Mouse (Mus musculus) kidney, postnatal 36 days (tissue): ENCODE results near the gene Etl4.
"Not testable (repeated sequence)": the region's sequence is repeated elsewhere in the genome, so short reads cannot be mapped to it uniquely, and the experiment has no call there.

Experiments used
- DNase-seq, 2 experiments: peaks; one replicate each; pipeline ENCODE4 v3.0.0; 2021 to 2022; ENCODE audit warnings: mixed read lengths in 2 of 2

Etl4 gene

DNA sequence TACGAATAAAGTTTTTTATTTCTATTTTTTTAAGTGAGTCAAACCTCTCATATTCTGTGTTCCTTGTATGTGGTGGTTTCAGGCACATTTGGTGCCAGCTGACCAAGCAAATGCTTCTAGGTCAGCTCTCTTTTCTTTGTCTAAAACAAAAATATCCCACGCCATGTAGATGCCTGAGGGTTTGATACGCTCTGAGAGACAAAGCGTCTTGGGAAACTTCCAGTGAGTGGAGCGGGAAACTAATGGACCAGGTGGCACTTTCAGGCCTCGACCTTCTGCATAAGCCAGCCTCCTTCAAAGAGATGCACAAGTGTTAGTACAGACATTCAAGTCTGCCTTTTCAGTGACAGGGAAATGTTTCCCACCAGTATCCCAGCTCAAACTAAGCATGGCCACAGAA lies 426.6 kb downstream of the Etl4 start:
- DNase-seq: peak in 1 of 2 experiments; percentile 13

DNA sequence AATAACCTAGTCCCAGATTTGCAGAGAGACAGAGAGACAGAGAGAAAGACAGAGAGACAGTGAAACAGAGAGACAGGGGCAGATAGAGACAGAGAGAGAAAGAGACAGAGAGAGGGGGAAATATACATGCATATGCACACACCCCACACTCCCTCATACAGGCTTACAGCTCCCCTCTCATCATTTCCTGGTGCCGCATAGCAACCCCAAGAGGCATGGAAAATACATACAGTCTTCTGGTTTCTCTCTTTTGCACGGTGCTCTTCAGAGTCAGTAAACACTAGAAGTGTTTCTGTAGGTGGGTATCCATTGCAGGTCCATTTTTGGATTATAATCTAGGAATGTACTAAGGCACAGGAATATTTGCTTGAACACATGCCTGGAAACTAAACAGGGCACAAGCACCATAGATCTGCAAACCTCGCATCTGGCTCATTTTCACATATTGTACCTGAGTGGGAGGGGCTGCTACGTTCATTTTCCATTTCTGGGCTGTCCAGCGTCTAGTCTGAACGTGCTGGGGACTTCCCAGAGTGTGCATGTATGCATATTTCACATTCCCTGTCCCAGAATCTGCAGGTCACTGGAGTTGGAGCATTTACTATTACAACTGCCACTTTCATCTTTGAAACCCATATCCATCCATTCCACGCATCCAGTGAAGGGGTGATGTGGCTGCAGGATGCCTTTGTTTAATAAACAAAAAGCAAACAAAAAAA lies 429.6 kb downstream of the Etl4 start:
- DNase-seq: no peak

DNA sequence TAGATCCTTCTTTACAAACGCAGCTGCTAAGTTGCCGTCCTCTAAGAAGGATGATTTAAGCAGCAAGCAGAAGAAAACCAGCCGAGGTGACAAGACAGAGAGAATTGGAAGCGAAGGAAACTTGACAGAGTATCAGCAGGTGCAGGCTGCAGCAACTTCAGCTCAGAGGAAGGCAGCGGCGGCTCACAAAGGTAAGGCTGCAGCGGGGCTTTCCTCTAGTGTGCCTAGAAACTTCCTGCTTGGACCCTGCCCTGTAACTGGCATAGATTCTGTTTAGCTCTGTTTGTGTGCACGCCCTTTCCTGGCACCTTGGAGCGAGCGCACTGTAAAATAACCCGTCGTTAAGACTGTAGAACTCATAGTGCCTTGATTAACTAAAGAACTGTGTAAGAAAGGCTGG lies 430.3 kb downstream of the Etl4 start:
- DNase-seq: peak; percentile 47 to 57

DNA sequence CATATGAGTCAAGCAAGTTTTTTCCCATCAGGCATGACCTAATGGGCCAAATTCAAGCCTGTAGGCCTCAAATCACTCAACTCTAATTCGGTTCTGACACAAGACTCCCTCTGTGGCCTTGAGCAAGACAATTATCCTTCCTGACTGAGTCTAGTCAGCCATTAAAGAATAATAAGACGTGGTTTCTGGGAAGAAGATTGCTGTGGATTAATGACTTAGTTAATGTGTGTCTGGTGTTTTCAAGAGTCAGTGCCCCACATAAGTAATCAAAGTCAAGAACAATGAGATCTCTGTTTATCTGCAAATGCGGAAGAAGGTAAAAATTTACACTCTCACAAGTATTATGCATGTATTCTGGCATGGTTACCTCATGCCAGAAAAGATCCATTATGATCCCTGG lies 437.3 kb downstream of the Etl4 start:
- DNase-seq: no peak

DNA sequence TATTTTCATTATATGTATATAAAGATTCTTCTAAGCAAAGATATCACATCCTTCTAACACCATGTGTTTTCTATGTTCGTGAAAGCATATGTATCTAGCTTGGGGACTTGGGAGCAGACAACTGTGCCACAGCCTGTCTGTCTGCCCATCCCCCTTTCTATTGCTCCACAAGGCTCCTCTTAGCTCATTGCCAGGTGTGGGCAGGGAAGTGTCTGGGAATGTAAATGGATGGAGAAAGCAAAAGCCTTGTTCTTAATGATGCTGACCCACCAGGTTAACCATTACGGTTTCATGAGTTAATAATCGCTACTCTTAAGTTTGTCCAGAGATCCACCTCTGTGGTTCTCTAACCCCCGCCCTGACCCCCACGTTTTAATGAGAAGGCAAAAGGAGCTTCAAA lies 439.7 kb downstream of the Etl4 start:
- no peak for DNase-seq

DNA sequence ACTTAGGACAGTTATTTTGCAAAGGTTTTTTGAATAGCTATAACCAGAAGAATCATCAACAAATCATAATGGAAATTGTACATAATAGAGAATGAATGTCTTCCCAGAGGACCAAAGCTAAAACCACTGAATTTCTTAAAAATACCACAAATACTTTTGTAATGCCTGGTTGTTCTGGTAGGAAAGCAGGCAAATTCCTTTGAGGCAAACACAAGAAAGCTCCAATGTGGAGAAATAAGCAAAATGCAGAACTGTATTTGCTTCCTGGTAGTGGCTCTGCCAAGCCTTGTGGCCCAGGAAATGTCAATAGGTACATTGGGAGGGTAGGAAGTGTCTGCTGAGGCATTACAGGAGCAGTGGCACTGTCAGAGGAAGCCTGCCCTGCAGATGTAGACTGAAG lies 443.2 kb downstream of the Etl4 start:
- no peak for DNase-seq

DNA sequence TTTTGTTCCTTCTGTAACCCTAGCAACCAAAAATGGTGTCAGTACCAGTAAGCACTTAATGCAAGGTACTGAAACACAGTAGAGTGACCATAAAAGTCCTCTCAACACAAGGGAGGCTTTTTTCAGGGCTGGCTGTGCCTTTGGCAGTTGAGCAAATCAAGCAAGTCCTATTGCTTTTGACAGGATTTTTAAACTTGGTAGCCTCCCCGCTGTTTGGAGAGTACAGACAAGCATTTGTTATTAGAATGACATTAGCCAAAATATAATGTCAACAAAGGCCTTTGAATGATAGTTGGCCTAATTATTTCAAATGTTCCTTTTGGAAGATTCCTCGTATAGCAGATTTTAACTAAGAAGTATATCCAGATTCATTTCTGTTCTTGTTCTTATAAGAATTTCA lies 467.4 kb downstream of the Etl4 start:
- no peak for DNase-seq

DNA sequence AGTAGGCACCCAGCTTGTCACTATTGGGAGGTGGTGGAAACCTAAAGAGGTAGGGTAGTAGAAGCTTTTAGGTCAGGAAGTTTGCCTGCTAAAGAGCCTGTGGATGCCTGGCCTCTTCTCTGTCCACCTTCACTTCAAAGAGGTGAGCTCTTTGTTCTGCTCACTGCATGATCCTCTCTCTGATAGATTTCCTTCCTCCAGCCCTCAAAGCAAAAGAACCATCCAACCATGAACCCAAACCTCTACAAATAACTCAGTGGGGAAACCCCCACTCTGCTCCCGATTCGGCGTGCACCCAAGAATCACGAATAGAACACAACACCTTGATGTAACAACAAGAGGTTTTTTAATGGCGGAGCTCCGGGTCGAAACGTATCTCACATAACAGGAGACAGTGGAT lies 471.3 kb downstream of the Etl4 start:
- DNase-seq: not testable (repeated sequence)

DNA sequence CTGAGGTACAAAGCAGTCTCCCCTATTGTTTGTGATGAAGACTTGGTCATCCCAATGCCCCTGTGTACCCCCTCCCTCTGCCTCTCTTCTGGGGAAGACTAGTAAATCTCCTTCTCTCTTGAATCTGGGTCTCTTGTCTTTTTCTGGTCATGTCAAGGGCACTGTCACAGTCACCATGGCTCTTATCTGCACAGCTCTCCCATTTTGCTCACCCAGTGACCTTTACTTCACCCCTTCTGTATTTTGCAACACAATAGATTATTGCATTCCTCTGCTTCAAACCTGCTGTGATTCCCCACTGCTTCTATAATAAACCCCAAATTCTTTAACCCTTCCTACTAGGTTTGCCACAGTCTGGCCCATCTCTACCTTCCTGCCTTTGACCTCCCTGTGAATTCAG lies 484.5 kb downstream of the Etl4 start:
- DNase-seq: no peak

DNA sequence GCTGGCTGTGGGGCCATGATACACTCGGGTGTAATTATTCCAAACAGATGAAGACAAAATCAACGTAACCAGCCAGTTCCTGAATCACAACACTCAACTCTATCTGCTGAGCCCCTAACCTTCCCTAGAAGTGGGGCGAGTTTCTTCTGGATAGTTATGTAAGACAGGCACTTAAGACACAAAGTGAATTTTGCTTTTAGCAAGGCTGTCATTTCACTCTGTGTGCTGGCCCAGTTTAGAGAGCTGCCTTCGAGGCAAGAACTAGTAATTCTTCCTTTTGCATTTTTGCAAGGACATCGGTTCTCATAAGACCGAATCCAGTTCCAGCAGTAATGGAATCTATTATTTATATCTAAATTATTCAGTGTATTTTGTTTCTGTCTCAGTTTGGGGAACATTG lies 487.4 kb downstream of the Etl4 start:
- no peak for DNase-seq

DNA sequence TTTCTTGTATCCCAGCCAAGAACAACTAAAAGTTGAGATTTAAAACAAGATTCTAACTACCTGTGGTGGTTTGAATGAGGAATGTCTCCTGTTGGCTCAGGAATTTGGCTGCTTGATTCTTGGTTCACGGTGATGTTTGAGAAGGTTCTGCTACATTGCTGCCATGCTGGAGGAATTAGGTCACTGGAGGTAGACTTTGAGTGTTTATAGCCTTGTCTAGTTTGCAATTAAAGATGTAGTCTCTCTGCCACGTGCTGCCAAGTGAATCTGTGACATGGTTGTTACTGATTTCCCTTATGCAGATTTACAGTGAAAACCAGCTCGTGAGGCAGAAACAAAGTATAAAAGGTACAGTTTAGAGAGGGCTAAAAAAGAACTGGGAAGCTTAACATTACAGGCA lies 491.0 kb downstream of the Etl4 start:
- DNase-seq: peak; percentile 34 to 43

DNA sequence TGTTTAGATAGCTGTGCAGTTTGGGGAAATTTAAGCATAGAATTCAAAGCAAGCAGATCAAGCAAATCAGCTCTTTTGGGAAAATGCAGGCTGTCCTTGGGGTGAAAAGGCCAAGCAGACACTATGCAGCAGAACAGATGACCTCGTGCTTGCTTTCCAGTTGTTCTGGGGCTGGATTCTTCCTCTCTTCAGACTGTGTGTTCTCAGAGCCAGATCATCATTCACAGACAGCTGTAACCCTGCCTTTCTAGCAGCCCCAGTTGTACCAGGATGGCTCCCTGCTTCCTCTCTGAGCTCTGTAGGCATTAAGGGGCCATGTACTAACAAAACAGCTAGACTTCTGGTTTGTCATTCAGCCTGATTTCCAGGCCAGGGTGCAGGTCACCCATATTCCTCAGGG lies 494.8 kb downstream of the Etl4 start:
- DNase-seq: no peak

DNA sequence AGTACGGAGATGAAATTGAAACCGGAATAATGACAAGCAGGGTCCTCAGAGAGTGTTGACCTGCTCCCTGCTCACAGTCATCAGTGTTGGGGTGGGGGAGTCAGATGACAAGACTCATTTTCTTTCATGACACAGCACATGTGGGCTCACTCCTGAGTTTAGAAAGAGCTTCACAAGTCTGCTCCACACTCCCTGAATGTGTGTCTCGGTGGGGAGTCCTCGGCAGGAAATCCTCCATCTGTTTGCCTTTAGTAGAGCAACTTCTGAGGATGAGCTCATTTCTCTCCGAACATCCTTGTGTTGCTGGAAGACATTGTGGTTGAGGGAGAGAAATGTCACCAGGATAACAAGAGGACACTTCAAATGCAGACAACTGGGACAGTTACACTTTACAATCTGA lies 497.5 kb downstream of the Etl4 start:
- no peak for DNase-seq

DNA sequence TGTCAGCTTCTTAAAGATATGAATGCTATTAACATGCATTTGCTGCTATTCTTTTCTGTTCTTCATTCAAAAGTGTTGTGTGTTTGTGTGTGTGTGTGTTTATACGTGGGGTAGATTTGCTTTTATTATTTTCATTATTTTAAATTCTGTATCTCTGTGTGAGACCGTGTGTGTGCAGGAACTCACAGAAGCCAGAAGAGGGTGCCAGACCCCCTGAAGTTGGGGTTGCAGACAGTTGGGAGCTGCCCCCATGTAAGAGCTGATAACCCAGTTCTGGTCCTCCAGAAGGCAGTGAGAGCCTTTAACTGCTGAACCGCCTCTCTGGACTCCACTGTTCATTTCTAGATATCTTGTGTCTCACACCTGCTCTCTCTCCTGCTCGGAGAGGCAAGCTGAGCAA lies 505.3 kb downstream of the Etl4 start:
- DNase-seq: no peak

DNA sequence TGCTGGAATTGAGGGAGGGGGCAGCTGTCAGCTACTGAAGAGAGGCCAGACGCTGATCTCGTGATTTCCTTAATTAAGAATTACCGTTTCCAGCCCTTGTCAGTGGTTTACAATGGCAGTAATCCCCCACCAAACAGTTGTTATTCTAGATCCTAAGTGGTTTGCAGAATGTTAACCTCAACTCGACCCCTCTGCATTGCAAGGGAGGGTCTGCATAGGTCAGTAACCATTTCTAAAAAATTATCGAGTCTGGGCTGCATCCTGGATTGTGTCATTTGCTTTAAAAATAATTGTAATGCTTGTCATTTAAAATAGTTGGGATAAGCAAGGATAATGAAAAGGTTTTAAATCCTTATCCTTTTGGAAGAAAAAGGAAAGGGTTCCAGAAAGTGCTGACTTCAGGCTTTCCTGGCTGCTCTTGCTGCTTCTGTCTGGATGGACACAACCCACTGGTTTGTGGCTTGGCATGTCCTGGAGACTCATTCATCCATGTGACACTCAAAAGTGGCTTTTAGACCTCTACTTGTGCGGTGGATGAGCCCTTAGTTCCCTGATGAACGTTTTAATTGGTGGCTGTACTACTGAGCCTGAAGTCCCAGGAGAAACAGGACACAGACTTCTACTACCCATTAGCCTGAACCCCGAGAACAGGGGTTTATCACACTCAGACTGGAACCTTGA lies 507.5 kb downstream of the Etl4 start:
- peak in 1 of 2 experiments; percentile 32 for DNase-seq

DNA sequence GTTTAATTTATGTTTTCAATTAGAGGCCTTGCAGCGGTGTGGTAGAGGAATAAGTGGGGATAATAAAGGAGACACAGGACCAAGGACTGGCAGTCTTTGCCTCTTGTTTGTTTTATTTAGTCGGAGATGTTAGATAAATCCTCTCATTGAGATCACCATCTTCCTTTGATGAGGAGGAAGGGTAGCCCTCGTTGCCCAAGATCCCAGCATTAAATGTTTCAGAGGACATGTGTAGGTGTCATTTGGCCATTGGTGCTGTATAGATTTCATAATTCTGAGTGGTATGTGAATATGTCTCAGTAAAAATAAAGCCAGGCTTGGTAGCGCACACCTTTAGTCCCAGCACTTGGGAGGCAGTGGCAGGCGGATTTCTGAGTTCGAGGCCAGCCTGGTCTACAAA lies 508.4 kb downstream of the Etl4 start:
- DNase-seq: no peak

DNA sequence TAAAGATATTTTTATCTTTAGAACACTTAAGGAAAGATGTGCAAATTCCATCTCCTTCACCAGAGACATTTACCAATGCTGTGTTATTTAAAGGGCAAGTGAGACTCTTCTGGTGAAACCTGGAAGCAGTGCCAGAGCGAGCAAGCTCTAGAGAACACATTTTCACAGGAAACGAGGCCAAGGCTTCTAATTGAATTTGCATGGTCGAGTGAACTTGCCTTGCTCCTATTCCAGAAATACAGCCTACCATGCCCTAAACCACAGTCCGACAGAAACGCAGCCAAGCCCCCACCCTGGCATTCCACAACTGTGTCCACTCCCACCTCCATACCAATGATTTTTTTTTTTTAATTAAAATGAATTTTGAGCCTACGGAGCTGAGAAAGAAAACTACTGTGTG lies 510.4 kb downstream of the Etl4 start:
- DNase-seq: peak; percentile 38 to 56

DNA sequence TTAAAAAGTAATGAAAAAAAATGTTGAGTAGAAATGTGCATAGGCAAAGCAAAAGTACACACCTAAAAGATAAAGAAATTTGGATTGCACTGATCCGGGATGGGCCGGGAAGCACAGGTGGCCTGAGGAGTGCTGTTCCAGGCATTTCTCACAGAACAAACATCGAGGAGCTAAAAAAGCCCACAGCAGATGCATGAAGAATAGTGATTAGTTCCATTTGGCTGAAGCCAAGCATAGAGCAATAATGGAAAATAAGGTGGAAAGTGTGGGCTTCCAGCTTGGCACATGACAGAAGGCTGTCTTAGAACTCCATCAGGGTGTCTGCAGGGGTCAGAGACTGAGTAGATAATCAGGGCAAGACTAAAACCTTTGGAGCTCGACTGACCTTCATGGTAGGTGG lies 512.7 kb downstream of the Etl4 start:
- DNase-seq: no peak

DNA sequence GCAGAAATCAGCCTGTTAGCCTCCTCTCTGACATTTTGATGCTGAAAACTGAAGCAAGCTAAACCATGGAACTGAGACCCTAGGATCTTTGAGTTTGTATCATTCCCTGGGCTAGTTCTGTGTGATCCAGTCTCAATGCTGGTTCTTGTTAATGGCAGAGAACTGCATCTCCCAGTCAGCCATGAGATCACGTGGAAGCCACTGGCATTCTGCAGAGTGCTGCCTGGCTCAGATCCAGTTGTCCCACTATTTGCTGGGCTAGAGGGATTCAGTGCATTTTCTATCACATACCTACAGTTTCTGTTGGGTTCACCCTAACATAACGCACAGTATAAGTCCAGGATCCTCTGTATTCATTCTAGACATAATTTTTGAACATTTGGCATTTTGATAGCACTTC lies 524.1 kb downstream of the Etl4 start:
- DNase-seq: peak in 1 of 2 experiments; percentile 20

DNA sequence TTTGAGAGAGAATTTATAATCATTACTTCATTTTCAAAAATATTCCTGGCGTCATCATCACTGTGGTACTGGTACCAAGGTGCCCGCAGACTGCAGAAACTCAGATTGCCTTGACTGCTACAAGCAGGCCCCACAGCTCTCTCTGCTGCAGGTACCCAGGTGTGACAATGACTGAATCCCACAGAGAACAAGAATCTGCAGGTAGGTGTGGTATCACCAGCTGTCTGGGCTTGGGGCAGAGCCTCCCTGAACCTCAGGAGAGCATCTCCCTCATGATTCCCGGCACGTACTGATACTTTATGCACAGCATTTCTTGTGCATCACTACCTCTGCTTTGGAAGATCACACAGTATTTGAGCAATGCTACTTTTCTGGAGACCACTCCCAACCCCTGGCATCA lies 526.0 kb downstream of the Etl4 start:
- no peak for DNase-seq

DNA sequence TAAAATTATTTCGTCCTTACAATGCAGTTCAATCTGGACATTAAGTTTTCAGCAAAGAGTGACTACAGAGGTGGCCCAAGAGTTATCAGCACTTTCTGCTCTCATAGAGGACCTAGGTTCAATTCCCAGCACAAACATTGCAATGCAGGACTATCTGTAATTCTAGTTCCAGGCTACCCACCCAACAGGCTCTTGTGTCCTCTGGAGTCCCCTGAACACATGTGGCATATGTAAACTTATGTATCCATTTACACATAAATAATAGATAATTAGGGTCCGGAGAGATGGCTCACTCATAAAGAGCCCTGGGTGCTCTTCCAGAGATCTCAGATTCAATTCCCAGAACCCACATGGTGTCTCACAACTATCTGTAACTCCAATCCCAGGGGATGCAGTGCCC lies 533.2 kb downstream of the Etl4 start:
- DNase-seq: no peak

DNA sequence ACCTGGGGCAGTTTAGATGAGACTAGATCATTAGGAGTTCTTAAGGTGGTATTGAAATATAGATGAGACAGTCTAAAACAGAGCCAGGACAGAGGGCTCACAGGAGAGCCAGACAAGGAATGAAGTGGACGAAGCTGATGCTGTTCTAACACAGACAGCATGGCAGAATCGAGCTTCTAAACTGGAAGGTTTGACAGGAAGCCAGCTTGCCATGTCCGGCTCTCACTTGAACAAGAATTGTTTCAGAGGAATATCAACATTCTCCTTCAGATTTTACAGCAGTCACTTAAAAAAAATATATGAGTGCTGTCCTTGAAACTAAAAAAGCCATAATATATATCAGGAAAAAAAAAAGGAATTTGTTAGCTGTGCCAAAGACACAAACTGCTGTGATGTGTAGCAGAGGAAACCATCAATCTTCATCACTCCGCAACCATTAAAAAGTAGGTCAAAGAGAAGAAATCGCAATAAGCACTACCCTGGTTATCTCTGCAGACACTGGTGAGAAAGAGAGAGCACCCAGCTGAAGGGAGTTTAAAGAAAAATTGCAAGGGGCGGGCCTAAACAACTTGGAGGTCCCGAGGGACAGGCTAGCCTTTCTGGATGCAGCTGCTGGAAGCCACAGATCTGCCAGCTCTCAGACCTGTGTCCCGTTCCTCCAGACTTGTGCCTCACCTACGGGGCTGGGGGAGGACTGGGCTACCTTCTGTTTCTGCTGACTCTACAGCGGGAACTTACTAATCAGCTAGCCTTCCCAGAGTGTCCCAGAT lies 534.3 kb downstream of the Etl4 start:
- peak; percentile 23 to 28 for DNase-seq

DNA sequence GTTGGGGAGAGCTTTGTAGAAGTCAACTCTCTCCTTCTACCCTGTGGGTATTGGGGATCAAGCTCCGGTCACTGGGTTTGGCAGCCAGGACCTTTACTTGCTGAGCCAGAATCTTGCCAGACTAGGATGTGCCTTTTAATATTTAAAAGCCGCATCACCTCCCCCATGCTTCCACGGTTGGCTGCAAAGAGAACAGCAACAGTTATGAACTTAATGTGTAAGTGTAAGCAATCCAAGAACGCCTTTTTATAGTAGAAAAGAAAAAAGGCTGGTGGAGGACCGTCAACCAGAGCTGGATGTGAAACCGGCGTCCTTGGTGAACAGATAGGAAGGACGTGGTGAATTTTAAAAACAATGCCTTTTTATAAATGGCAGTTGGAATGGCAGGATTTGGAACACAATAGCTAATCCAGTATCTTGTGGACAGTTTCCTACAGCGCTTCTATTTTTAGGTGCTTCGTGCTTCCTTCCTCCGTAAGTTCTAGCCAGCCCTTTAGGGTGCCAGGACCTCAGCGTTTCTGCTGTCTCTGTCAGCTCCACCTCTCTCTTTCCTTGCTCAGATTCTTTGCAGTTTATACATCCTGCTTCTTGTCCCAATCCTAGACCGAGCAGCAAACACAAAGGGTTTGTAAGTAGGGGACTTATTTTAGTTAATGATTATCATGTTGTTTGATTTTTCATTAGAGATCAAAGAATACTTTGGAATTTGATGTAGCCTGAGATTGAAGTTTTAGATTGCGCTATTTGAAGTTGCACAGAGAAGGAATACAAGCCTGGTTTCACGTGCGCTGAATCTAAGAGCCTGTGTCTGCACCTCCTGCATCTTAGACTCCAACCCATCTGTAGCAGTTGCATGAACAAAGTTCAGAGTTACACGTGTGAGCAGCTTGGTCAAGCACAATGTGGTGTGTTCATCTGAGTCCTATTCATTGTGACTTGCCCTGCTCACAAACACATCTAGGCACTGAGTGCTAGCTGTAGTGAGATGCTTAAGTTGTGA lies 535.9 kb downstream of the Etl4 start:
- DNase-seq: peak; percentile 52 to 61
